Mouse (Mus musculus) hindbrain, embryonic 16.5 days (tissue): ENCODE data around the gene Krtap9-5. TPM values are rescaled to one million over a fixed set of nuclear protein-coding genes. Genes with fewer than 3 reads are reported as not detected.
A peak's percentile ranks its signal among the peaks of the same experiment; 100 is the strongest.

Experiments
- ATAC-seq: fragments of 200-750 bp; cut with Nextera tagmentation; 2 replicates; pipeline ENCODE4 v1.8.0; 2017; ENCODE audit warnings: moderate TSS enrichment, moderate library complexity
- H3K27ac ChIP-seq: fragments of 300-500 bp; sonication (generic); 2 replicates; pipeline ENCODE4 v1.5.1; 2014; ENCODE audit warnings: low read depth, mild to moderate bottlenecking, control low read depth, low read length, moderate library complexity
- H3K27me3 ChIP-seq: fragments of 300-500 bp; sonication (generic); replicated peaks from 2 replicates; pipeline ENCODE4 v1.6.1; 2014; ENCODE audit warnings: low read length; ENCODE audit not compliant: control insufficient read depth, insufficient read depth
- H3K36me3 ChIP-seq: fragments of 300-500 bp; sonication (generic); 2 replicates; pipeline ENCODE4 v1.6.1; 2014; ENCODE audit warnings: mild to moderate bottlenecking, low read length, moderate library complexity, mixed read lengths; ENCODE audit not compliant: control insufficient read depth, insufficient read depth
- H3K4me1 ChIP-seq: fragments of 300-500 bp; sonication (generic); 2 replicates; pipeline ENCODE4 v1.6.1; 2014; ENCODE audit warnings: low read depth, low read length; ENCODE audit not compliant: control insufficient read depth, insufficient read depth
- H3K4me2 ChIP-seq: fragments of 300-500 bp; sonication (generic); 2 replicates; pipeline ENCODE4 v1.6.1; 2014; ENCODE audit warnings: mild to moderate bottlenecking, low read length, control low read depth, moderate library complexity
- H3K4me3 ChIP-seq: fragments of 300-500 bp; sonication (generic); 2 replicates; pipeline ENCODE4 v1.5.1; 2014; ENCODE audit warnings: mild to moderate bottlenecking, low read length, control low read depth, moderate library complexity
- H3K9ac ChIP-seq: fragments of 300-500 bp; sonication (generic); 2 replicates; pipeline ENCODE4 v1.6.1; 2014; ENCODE audit warnings: low read depth, mild to moderate bottlenecking, control low read depth, low read length, moderate library complexity
- H3K9me3 ChIP-seq: fragments of 300-500 bp; sonication (generic); 2 replicates; pipeline ENCODE4 v1.6.1; 2014; ENCODE audit warnings: mild to moderate bottlenecking, low read length, moderate library complexity; ENCODE audit not compliant: control insufficient read depth
- whole genome bisulfite sequencing: fragments of 180-500 bp; shearing (Covaris S2); extraction: QIAGEN DNeasy Blood & Tissue Kit; methylation state at CpG from one replicate; pipeline ENCODE4 v1.1.7; 2014; 5-methylcytosine and 5-hydroxymethylcytosine counted together
- polyA plus RNA-seq: library from polyadenylated mRNA; unstranded; fragments of >200 nt; fragmentation: Nextera tagmentation; extraction: Ambion mirVana; gene quantifications from 2 replicates; pipeline ENCODE4 v1.2.1, GENCODE M21; 2015

Krtap9-5 gene
- polyA plus RNA-seq, 1 experiment from 2014 or later = not detected

DNA sequence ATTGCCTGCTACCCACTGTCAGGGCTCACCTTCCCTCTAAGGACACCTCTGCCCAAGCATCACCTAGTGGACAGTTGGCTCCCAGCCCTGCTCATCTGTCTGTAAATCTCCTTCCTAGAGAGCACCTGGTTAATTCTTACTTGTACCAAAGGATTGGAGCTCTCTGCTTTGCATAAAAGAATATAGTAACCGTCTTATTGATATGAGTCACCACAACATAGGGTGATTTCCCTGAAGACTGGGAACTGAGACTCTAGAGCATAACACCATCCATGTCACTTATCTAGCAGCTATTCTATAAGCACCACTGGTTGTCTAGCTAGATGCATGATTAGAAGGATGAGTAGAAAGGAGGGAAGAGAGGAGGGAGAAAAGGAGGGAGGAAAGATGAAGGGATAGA lies 35.2 kb downstream of the Krtap9-5 start:
- no peak for ATAC-seq

DNA sequence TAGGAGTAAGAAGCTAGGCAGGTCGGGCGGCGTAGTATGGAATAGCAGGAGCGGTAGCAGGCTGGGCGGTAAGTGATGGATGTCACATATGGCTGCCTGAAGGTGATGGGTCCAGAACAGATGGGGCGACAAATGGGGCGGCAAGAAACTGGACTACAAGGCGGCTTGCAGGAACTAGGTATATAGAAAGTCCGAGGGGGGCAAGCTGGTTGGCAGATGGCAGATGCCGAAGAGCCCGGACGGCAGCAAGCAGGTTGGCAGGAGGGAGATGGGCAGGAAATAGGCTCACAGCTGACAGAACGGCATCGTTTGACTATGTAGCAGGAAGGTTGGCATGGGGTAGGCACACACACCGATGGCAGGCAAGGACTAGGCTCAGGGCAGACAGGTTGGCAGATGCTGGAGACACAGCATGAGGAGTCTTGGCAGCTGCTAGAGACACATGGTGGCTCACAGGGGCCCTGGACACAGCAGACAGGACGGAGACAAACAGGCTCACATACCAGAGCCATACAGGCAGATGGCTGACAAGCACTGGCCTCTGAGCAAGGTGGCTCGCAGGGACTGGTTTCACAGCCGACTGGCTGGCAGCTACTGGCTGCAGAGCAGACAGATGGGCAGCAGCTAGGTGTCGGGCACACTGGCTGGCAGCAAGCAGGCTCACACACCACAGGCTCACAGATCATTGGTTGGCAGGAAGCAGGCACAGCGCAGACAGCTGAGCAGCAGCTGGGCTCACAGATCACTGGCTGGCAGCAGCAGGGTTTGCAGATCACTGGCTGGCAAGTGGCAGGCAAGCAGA lies 37.2 kb downstream of the Krtap9-5 start:
- 66% methylated on average over 20 of the region's 20 CpGs for WGBS

More for the DNA sequence above, 35.2 kb downstream of the Krtap9-5 start:
- Histone ChIP-seq H3K4me3 (no peak overlapping the region), H3K9ac (no peak overlapping the region), H3K27me3 (0 out of 2 replicates have a peak, but pooled peaks cover 2% of the 10 kb centered on the region), H3K9me3 (no peaks in the 10 kb centered on the region), H3K27ac (no peak overlapping the region), H3K4me1 (peaks cover 6% of the 10 kb centered on the region; the same call in 1 of the 2 replicates), H3K36me3 (no peaks in the 10 kb centered on the region), H3K4me2 (no peak overlapping the region)
- 85% methylated on average over 1 of the region's 1 CpGs for WGBS

DNA sequence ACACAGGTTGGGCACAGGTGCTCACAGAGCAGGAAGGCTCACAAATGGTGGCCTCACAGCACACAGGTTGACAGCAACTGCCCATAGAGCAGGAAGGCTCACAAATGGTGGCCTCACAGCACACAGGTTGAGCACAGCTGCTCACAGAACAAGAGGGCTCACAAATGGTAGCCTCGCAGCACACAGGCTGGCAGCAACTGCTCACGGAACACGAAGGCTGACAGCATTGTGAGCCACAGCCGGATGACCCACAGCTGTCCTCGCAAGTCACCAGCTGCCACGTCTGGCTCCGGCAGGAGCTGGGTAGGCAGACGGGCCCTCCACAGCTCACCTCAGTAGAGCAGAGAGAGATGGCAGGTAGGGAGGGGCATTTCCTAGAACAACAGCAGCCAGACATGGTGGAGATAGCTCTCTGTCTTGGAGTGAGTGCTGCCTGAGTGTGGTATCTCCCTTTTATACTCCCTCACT lies 37.9 kb downstream of the Krtap9-5 start, which contains the start of gene Krtap16-1:
Krtap16-1 (minus strand) TSS at position 418 of the 468 bp plus-strand sequence.
- Histone ChIP-seq H3K9ac (peak within 1 kb of the TSS; percentile 13; the same call in 1 of the 2 replicates), H3K4me1 (peaks cover 6% of the 10 kb centered on the region; the same call in 1 of the 2 replicates), H3K27me3 (0 out of 2 replicates have a peak, but pooled peaks cover 2% of the 10 kb centered on the region), H3K36me3 (no peaks in the 10 kb centered on the region), H3K4me2 (0 out of 2 replicates have a peak within 1 kb of the TSS, but pooled peaks have one; percentile 5), H3K4me3 (no peak within 1 kb of the TSS), H3K27ac (peak within 1 kb of the TSS; percentile 74), H3K9me3 (no peaks in the 10 kb centered on the region)
- ATAC-seq = no peak
- 80% methylated on average over 8 of the region's 8 CpGs for WGBS

More for the DNA sequence above, 37.2 kb downstream of the Krtap9-5 start:
- Histone ChIP-seq H3K27me3 (0 out of 2 replicates have a peak, but pooled peaks cover 2% of the 10 kb centered on the region), H3K4me3 (no peak overlapping the region), H3K27ac (peak overlapping the region; percentile 74), H3K36me3 (no peaks in the 10 kb centered on the region), H3K4me2 (no peak overlapping the region), H3K9me3 (no peaks in the 10 kb centered on the region), H3K9ac (peak overlapping the region; percentile 13; the same call in 1 of the 2 replicates), H3K4me1 (peaks cover 6% of the 10 kb centered on the region; the same call in 1 of the 2 replicates)
- ATAC-seq = peak; percentile 94

DNA sequence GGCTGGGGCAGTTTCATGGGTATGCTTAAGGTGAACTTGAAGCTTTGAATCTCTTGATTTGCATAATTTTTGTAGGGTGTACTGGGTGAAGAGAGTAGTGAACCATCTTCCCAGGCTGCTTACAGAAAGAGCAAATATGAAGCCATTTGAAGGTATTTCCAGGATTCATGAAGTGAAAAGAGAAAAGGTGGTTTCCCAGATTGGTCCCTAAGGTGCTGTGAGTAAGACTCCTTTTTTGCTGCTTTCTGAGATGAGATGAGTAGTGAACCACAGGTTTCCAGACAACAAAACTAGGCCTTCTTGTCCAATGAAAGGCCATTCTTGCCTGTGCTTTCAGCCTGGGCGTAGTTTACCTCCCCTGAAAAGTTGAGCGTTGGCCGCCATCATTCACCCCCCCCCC lies 40.3 kb downstream of the Krtap9-5 start:
- no peak for ATAC-seq
- H3K27me3 ChIP-seq = no peaks in the 10 kb centered on the region
- no peak overlapping the region for H3K4me3 ChIP-seq
- no peaks in the 10 kb centered on the region for H3K9me3 ChIP-seq
- no peaks in the 10 kb centered on the region for H3K36me3 ChIP-seq
- H3K4me2 ChIP-seq = no peak overlapping the region
- WGBS = 95% methylated on average over 3 of the region's 3 CpGs
- H3K9ac ChIP-seq = no peak overlapping the region
- no peak overlapping the region for H3K27ac ChIP-seq
- peaks cover 6% of the 10 kb centered on the region; the same call in 1 of the 2 replicates for H3K4me1 ChIP-seq

DNA sequence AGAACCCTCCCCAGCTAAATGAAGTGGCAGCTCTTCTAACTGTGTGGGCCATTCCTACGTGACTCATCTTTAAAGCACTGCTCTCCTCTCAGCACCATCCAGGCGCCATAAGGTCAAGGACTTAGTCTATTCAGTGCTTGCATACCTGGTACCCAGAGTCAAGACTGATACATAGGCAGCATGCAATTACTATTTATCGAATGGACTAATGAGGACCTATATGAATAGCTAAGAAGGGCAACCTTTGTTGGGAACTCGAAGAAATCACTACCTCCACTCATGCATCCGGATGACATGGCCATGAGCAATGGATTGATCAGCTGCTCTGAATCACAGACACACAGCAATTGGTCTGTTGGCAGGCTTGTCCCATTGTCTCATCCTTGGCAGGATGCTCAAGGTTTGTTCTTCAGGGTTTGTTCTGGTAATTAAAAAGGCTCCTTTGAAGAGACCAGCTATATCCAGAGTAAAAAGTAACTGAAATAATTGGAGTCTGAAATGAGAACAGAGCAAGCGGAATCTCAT lies 41.7 kb downstream of the Krtap9-5 start:
- no peak for ATAC-seq
- H3K4me1 ChIP-seq = peaks cover 4% of the 10 kb centered on the region; the same call in 1 of the 2 replicates
- no peaks in the 10 kb centered on the region for H3K9me3 ChIP-seq
- no peaks in the 10 kb centered on the region for H3K27me3 ChIP-seq
- H3K27ac ChIP-seq = no peak overlapping the region
- H3K4me3 ChIP-seq = no peak overlapping the region
- 85% methylated on average over 6 of the region's 6 CpGs for WGBS
- H3K9ac ChIP-seq = no peak overlapping the region
- H3K4me2 ChIP-seq = no peak overlapping the region
- no peaks in the 10 kb centered on the region for H3K36me3 ChIP-seq

- Histone ChIP-seq H3K4me1 (peaks cover 4% of the 10 kb centered on the region; the same call in 1 of the 2 replicates), H3K4me2 (no peak overlapping the region), H3K27ac (no peak overlapping the region), H3K9ac (no peak overlapping the region), H3K9me3 (no peaks in the 10 kb centered on the region), H3K36me3 (no peaks in the 10 kb centered on the region), H3K4me3 (no peak overlapping the region), H3K27me3 (no peaks in the 10 kb centered on the region)
- ATAC-seq = no peak
- WGBS = 68% methylated on average over 3 of the region's 3 CpGs
Measured at GRCm38 (mm10) chr11:99990571-99990970, 42.3 kb downstream of the Krtap9-5 start.

DNA sequence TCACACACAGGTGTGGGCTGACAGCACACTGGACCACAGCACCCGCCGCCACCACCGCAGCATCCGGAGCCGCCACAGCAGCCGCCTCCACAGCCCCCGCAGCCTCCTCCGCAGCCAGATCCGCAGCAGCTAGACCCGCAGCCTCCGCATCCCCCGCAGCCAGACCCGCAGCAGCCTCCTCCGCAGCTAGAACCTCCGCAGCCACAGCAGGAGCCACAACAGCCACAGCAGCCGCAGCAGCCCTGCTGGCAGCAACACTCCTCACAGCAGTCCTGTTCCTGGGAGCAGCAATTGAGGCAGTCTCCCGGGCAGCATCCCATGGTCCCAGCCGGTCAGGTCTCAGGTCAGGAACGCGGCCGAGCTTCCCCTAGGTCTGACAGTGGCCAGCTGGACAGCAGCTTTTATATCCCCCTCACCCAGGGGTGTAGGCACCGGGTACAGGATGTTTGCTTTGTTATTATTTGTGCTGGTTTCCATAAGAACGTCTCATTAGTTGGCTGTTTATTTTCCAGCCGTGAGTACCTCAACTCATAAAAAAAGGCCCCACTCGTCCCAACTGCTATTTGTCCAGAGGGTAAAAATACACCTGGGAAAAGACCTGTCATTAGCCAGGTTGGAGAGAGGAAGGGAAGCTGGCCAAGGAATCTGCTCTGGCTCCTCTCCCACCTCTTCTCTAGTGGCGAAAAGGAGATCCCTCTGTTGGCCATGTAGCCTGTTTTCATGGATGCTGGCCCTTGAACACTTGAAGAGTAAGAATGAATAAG lies 45.5 kb downstream of the Krtap9-5 start, which contains the start of gene Krtap17-1:
Krtap17-1 (minus strand) TSS at position 375 of the 764 bp plus-strand sequence.
- ATAC-seq = no peak
- peak within 1 kb of the TSS; percentile 56 for H3K9ac ChIP-seq
- no peaks in the 10 kb centered on the region for H3K4me1 ChIP-seq

GRCm38 (mm10) chr11:99994384-99994661 lies 46.0 kb downstream of the Krtap9-5 start:
- Histone ChIP-seq H3K9ac (no peak overlapping the region; the same call in 1 of the 2 replicates), H3K4me1 (no peaks in the 10 kb centered on the region), H3K36me3 (no peaks in the 10 kb centered on the region), H3K4me3 (no peak overlapping the region), H3K27me3 (no peaks in the 10 kb centered on the region), H3K27ac (no peak overlapping the region), H3K9me3 (no peaks in the 10 kb centered on the region), H3K4me2 (no peak overlapping the region; the same call in 1 of the 2 replicates)
- 66% methylated on average over 4 of the region's 4 CpGs for WGBS
- ATAC-seq = no peak

More for the DNA sequence above, 45.5 kb downstream of the Krtap9-5 start, which contains the start of gene Krtap17-1:
- no peaks in the 10 kb centered on the region for H3K36me3 ChIP-seq
- no peak within 1 kb of the TSS for H3K27ac ChIP-seq
- H3K27me3 ChIP-seq = no peaks in the 10 kb centered on the region
- H3K9me3 ChIP-seq = no peaks in the 10 kb centered on the region
- WGBS = 28% methylated on average over 24 of the region's 26 CpGs
- peak within 1 kb of the TSS; percentile 24 for H3K4me3 ChIP-seq
- peak within 1 kb of the TSS; percentile 52 for H3K4me2 ChIP-seq
